Mouse (Mus musculus): ENCODE measurements around the gene Hspa1b. TPM values are rescaled to one million over a fixed set of nuclear protein-coding genes. Genes with fewer than 3 reads are reported as not detected.
A peak's percentile ranks its signal among the peaks of the same experiment; 100 is the strongest.
"Not testable (repeated sequence)": the region's sequence is repeated elsewhere in the genome, so short reads cannot be mapped to it uniquely, and the experiment has no call there.

Hspa1b gene
- polyA plus RNA-seq, 1 experiment from 2014 or later: 3.6 TPM

DNA sequence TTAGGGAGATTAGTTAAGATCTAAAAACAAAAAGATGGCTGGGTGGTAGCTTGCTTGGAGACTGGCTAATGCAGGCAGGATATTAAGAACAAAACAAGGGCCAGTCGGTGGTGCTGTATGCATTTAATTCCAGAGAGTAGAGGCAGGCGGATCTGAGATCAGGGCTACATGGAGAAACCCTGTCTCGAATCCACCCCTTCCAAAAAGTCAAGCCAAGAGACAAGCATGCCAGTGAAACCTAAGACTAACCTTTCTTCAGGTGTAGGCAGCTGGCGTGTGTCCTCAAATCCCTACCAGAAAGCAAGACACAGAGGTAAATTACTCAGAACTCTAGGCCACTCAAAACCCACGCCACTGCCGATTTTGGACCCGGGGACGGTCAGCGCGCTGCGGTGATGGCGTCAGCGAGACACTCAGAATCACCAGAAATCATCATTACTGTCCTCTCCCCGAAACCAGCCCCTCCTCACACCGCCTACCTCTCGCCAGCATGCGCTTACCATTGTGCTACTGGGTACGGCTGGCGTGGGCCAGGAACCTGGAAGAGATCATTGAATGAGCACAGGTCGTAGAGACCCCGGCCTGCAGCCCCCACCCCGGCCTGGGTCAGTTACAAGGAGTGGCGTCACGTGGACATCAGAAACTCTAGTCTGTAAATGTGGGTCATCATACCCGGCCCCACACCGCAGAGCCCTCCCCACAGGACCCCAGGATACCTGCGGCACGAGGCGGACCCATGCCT, 7.2 kb downstream of the Hspa1b start:
- Histone ChIP-seq H3K27ac (peak overlapping the region; percentile 91), H3K9ac (peak overlapping the region; percentile 96), H3K4me3 (peak overlapping the region; percentile 88), H3K9me3 (no peaks in the 10 kb centered on the region), H3K27me3 (peaks cover 16% of the 10 kb centered on the region), H3K4me1 (peaks cover 15% of the 10 kb centered on the region), H3K4me2 (peak overlapping the region; percentile 66), H3K36me3 (peaks cover 20% of the 10 kb centered on the region)
- under 1% methylated on average over 29 of the region's 29 CpGs for WGBS
- ATAC-seq (ENCODE audit: insufficient number of reproducible peaks, low FRiP score, low TSS enrichment, low read depth): peak; percentile 26; the same call in 1 of the 2 replicates

DNA sequence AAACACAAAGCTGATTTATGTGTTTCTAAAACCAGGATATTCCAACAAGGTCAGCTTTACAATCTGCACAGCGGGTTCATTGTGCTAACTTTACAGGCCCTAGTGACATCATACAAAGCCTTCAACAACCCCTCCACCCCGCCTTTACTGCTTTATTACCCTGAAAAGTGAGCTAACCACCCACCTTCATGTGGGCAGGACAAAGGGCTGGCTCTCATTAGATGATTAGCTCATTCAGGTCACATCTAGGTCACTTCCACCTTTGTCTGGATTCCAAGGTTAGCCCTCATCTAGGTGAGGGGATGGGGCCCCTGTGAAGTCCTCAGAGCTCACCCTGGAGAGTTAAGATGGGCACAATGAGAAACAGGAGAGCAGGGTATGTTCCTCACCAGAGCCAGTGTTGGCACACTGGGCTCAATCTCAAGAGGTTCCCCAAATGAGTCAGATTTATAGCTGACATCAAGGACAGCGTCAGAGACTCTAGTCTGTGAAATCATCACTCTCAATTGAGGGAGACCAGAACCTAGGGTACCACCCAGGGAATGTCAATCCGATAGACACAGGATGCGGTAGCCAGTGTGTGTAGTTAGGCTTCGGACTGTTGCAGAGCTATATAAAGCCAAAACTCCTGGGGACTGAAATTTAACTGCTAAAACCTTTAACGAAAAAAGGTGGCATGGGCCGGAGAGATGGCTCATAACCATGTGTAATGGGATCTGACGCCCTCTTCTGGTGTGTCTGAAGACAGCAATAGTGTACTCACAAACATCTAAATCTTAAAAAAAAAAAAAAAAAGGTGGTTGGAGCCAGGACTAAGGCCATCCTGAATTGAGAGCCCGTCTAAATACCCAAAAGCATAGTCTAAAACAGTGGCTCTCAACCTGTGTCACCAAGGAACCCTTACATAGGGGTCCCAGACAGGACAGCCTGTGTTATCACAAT, 8.3 kb downstream of the Hspa1b start:
- peak overlapping the region; percentile 91 for H3K27ac ChIP-seq
- H3K4me3 ChIP-seq: peak overlapping the region; percentile 88
- peaks cover 20% of the 10 kb centered on the region for H3K36me3 ChIP-seq
- ATAC-seq (ENCODE audit: insufficient number of reproducible peaks, low FRiP score, low TSS enrichment, low read depth): no peak
- 18% methylated on average over 10 of the region's 10 CpGs for WGBS
- peak overlapping the region; percentile 66 for H3K4me2 ChIP-seq
- H3K27me3 ChIP-seq: peaks cover 12% of the 10 kb centered on the region
- H3K4me1 ChIP-seq: peaks cover 15% of the 10 kb centered on the region
- H3K9ac ChIP-seq: peak overlapping the region; percentile 96
- H3K9me3 ChIP-seq: no peaks in the 10 kb centered on the region

DNA sequence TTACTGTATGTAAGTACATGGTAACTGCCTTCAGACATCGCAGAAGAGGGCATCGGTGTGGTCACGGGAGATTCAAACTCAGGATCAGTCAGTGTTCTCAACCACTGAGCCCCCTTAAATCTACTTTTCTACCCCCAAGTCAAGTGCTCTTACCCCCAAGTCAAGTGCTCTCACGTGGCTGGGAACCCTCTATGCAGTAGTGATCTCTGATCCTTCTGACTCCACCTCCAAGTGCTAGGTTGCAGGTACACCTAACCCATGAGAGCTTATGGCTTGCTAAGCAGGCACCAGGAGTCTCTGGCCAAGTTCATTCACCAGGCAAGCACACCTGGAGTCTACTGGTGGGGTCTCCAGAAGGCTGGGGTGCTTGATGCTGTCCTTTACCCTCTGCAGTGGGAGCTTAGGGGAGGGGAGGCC, 9.5 kb downstream of the Hspa1b start:
- 42% methylated on average over 4 of the region's 4 CpGs for WGBS
- Histone ChIP-seq H3K4me1 (peaks cover 15% of the 10 kb centered on the region), H3K9me3 (no peaks in the 10 kb centered on the region), H3K27me3 (peaks cover 2% of the 10 kb centered on the region; the same call in 1 of the 2 replicates), H3K4me2 (no peak overlapping the region), H3K36me3 (peaks cover 20% of the 10 kb centered on the region), H3K9ac (no peak overlapping the region), H3K27ac (no peak overlapping the region; the same call in 1 of the 2 replicates), H3K4me3 (no peak overlapping the region)
- ATAC-seq (ENCODE audit: insufficient number of reproducible peaks, low FRiP score, low TSS enrichment, low read depth): no peak

DNA sequence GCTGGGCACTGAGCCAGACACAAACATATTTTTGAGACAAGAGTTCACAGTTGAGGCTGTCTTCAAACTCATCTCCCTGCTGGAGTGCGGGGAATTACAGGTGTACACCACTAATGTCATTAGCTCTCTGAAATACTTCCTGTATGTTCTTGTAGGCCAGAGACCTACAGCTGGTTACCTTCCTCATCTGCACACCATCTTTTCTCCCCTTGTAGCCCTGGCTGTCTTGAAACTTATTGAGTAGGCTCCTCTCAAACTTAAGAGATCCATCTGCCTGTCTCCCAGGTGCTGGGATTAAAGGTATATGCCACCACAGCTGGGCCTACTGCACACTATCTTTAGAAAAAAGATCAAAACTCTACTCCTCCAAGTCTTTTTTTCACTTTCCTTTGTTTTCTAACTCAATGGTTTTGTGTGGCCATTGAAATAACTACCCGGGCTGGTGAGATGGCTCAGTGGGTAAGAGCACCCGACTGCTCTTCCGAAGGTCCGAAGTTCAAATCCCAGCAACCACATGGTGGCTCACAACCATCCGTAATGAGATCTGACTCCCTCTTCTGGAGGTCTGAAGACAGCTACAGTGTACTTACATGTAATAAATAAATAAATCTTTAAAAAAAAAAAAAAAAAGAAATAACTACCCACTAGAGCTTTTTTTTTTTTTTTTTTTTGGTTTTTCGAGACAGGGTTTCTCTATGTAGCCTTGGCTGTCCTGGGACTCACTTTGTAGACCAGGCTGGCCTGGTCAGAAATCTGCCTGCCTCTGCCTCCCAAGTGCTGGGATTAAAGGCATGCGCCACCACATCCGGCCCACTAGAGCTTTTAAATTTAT, 10.1 kb downstream of the Hspa1b start:
- not testable (repeated sequence) for H3K27ac ChIP-seq; H3K4me2 ChIP-seq; H3K9ac ChIP-seq; ATAC-seq (ENCODE audit: insufficient number of reproducible peaks, low FRiP score, low TSS enrichment, low read depth); H3K4me3 ChIP-seq; H3K9me3 ChIP-seq; H3K27me3 ChIP-seq
- 62% methylated on average over 9 of the region's 9 CpGs for WGBS
- H3K36me3 ChIP-seq: peaks cover 20% of the 10 kb centered on the region
- peaks cover 19% of the 10 kb centered on the region for H3K4me1 ChIP-seq

GRCm38 (mm10) chr17:34947606-34948005, 11.4 kb downstream of the Hspa1b start:
- H3K9me3 ChIP-seq: no peaks in the 10 kb centered on the region
- ATAC-seq (ENCODE audit: insufficient number of reproducible peaks, low FRiP score, low TSS enrichment, low read depth): no peak
- H3K36me3 ChIP-seq: peaks cover 20% of the 10 kb centered on the region
- no peak overlapping the region for H3K4me2 ChIP-seq
- no peak overlapping the region for H3K9ac ChIP-seq
- H3K27me3 ChIP-seq: no peaks in the 10 kb centered on the region
- H3K4me3 ChIP-seq: no peak overlapping the region
- 26% methylated on average over 8 of the region's 8 CpGs for WGBS
- peaks cover 19% of the 10 kb centered on the region for H3K4me1 ChIP-seq
- H3K27ac ChIP-seq: no peak overlapping the region

- no peak overlapping the region for H3K27ac ChIP-seq
- H3K4me1 ChIP-seq: peaks cover 23% of the 10 kb centered on the region
- no peak overlapping the region for H3K4me2 ChIP-seq
- no peak overlapping the region for H3K4me3 ChIP-seq
- WGBS: 86% methylated on average over 5 of the region's 5 CpGs
- ATAC-seq (ENCODE audit: insufficient number of reproducible peaks, low FRiP score, low TSS enrichment, low read depth): no peak
- H3K9ac ChIP-seq: no peak overlapping the region
- H3K9me3 ChIP-seq: no peaks in the 10 kb centered on the region
- no peaks in the 10 kb centered on the region for H3K27me3 ChIP-seq
- H3K36me3 ChIP-seq: peaks cover 20% of the 10 kb centered on the region
Observed at GRCm38 (mm10) chr17:34946486-34947140, 12.4 kb downstream of the Hspa1b start.

DNA sequence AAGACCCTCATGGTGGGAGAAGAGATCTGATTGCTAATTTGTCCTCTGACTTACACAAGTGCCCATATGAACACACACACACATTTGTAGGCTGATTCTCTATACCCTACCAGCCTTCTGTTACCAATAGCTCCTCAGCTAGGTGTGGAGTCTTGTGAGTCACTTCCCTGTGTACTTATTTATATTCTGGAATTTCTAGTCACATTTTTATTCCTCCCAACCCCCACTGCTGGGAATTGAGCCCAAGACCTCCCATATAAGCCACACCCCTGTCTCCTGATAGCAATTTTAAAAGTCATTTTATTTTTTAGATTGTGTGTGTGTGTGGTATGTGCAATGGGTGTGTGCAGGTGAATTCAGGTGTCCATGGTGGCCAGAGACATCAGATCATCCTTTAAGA, 14.7 kb downstream of the Hspa1b start:
- H3K4me1 ChIP-seq: peaks cover 12% of the 10 kb centered on the region
- peaks cover under 1% of the 10 kb centered on the region for H3K36me3 ChIP-seq
- H3K27me3 ChIP-seq: no peaks in the 10 kb centered on the region
- no peak overlapping the region for H3K4me2 ChIP-seq
- no peaks in the 10 kb centered on the region for H3K9me3 ChIP-seq
- no peak overlapping the region for H3K9ac ChIP-seq
- ATAC-seq (ENCODE audit: insufficient number of reproducible peaks, low FRiP score, low TSS enrichment, low read depth): no peak
- H3K4me3 ChIP-seq: no peak overlapping the region
- no peak overlapping the region for H3K27ac ChIP-seq

- Histone ChIP-seq H3K27me3 (no peaks in the 10 kb centered on the region), H3K27ac (no peak overlapping the region), H3K4me3 (no peak overlapping the region), H3K9me3 (no peaks in the 10 kb centered on the region), H3K9ac (no peak overlapping the region), H3K4me1 (peaks cover 12% of the 10 kb centered on the region), H3K36me3 (no peaks in the 10 kb centered on the region), H3K4me2 (no peak overlapping the region)
- no peak for ATAC-seq (ENCODE audit: insufficient number of reproducible peaks, low FRiP score, low TSS enrichment, low read depth)
- WGBS: 77% methylated on average over 4 of the region's 4 CpGs
Observed at GRCm38 (mm10) chr17:34943128-34943815, 15.8 kb downstream of the Hspa1b start.

DNA sequence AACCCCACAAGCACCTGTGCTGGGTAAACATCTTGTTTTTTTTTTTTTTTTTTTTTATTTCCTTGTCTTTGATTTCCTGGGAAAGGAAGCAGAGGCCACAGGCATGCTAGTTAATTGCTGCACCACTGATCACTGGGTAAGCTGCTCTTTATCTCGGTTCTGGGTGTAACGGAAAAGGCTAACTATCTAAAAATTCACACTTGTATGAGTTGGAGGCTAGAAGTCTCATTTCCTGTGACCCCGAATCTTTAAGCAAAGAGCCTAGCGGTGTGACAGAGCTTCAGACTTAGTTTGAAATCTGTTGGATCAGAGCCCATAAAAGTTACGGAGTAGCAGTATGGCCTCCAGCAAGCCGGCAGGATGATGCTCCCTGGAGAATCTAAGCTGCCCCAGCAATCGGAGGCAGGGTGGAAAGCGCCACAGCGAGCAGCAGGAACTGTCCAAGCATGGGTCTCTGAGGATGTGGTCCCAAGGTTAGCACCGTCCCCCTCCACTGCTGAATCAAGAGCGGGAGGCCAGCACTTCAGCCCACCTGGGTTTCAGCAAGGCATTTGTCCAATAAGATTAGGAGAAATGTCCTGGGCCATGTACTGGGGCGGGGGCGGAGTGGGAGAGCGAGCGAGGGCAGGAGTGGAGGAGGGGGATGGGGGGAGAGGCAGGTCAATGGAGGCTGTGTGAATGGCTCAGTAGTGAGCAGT, 17.5 kb downstream of the Hspa1b start:
- H3K9ac ChIP-seq: no peak overlapping the region
- no peak for ATAC-seq (ENCODE audit: insufficient number of reproducible peaks, low FRiP score, low TSS enrichment, low read depth)
- H3K36me3 ChIP-seq: no peaks in the 10 kb centered on the region
- no peak overlapping the region for H3K27ac ChIP-seq
- H3K4me3 ChIP-seq: peak overlapping the region; percentile 22
- H3K9me3 ChIP-seq: no peaks in the 10 kb centered on the region
- peak overlapping the region; percentile 33 for H3K4me2 ChIP-seq
- H3K27me3 ChIP-seq: no peaks in the 10 kb centered on the region
- 5% methylated on average over 15 of the region's 15 CpGs for WGBS
- peaks cover 12% of the 10 kb centered on the region for H3K4me1 ChIP-seq

DNA sequence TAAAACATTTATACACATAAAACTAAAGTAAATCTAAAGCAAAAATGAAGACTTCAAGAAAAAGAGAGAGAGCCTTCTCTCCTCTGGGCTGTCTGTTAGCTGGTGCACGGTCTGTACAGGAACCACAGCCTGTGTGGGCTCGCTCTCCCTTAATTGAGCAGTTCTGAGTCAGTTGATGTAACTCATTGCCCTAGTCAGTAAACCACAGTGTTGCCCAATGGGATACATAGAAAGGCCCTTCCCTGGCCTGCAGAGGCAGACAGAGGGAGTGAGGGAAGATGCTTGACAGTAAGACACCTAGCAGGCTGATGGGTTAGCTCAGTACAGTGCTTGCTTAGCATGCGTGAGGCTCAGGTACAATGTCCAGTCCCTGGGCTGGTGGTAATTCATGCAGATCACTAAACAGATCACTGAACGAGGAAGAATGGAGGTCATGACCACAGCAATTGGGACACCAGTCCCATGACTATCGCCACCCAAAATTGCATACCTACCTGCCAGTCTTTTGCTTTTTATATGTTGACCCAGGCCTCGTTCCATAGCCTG, 21.0 kb downstream of the Hspa1b start:
- H3K27ac ChIP-seq: no peak overlapping the region
- no peaks in the 10 kb centered on the region for H3K27me3 ChIP-seq
- H3K4me2 ChIP-seq: no peak overlapping the region
- no peak overlapping the region for H3K4me3 ChIP-seq
- ATAC-seq (ENCODE audit: insufficient number of reproducible peaks, low FRiP score, low TSS enrichment, low read depth): no peak
- H3K9ac ChIP-seq: no peak overlapping the region
- 78% methylated on average over 6 of the region's 6 CpGs for WGBS
- peaks cover 15% of the 10 kb centered on the region for H3K4me1 ChIP-seq
- no peaks in the 10 kb centered on the region for H3K9me3 ChIP-seq
- peaks cover 13% of the 10 kb centered on the region for H3K36me3 ChIP-seq
